Mouse (Mus musculus) lung, adult 2 months (tissue): ENCODE results near the gene Mfsd11.

Source experiments
- CTCF ChIP-seq: fragments of 200-500 bp; IDR thresholded peaks from 2 replicates; pipeline ENCODE4 v1.5.1; 2011; ENCODE audit warnings: mild to moderate bottlenecking, low read length, control low read depth; ENCODE audit not compliant: insufficient read depth
- POLR2A ChIP-seq: fragments of 200-500 bp; IDR thresholded peaks from 2 replicates; pipeline ENCODE4 v1.6.1; 2011; ENCODE audit warnings: low read depth, mild to moderate bottlenecking, control low read depth, low read length, borderline replicate concordance; ENCODE audit errors: extremely low read depth

GRCm38 (mm10) chr11:116913573-116913972 is 61.3 kb downstream of the Mfsd11 start:
- TF ChIP-seq CTCF (no peak), POLR2A (no peak)
